In the genomic region with DNA sequence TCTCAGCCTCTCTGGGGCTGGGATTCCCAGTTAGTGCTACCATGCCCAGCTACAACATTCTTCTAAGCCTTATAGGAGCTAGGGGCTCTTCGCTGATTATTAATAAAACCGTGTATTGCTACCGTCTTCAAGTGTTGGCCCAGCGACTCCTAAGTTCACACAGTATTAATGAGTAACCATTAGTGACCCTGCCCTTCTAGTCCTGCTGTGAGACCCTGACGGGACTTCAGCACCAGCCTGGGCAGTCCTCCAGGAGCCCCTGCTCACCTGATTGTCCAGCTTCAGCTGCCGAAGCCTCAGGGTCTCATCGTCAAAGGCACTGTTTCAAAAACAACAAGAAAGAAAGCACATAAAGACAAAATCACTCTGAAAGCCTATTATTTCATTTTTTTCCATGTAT, we compare ENCODE assay signal across 15 mouse cellular contexts.
DNase-seq lines count a peak whose midpoint lies in the region.
"Had no signal": no experiment of that assay in that cellular context is flagged by ENCODE, and none has a peak within 500 bp of the region (broad histone marks: within the 10 kb centered on the region; RNA-seq: fewer than 3 reads in every experiment).

No protein-coding gene starts in this region.

- DNase-seq in kidney, adult 11 months, result peak; percentile 49
- no peak for DNase-seq in kidney, adult 18-20 months
- DNase-seq in kidney, adult 9 months, result peak; percentile 67
- peak; percentile 61 for DNase-seq in kidney, postnatal 10 days
- peak; percentile 60 for DNase-seq in yolk sac, embryonic 10.5 days (ENCODE audit: low spot score)
- no peak for DNase-seq in right cerebral cortex, adult 18-20 months
- DNase-seq in retina, postnatal 1 day, result no peak
- DNase-seq: adrenal gland, adult 8-10 months; B cell, adult 2 months; cerebellum, adult 11 months; cerebellum, adult 8-10 months; cerebellum, postnatal 14 days; gastrocnemius, postnatal 36 days; heart, adult 11 months; heart, postnatal 36 days had no signal

Comparison
In these comparisons a context has a peak if more than half of its experiments do, and no peak if none do; other contexts are left out.
1. DNase-seq: peak in kidney, adult 11 months (single experiment), kidney, adult 9 months (single experiment), kidney, postnatal 10 days (single experiment) and yolk sac, embryonic 10.5 days (single experiment); none in kidney, adult 18-20 months (single experiment), right cerebral cortex, adult 18-20 months (single experiment) and retina, postnatal 1 day (single experiment).